Mouse (Mus musculus): Measurements from ENCODE around the gene Odf3b. TPM values are rescaled to one million over a fixed set of nuclear protein-coding genes. Genes with fewer than 3 reads are reported as not detected.

Odf3b gene
- polyA plus RNA-seq, 1 experiment from 2014 or later = 1.3 TPM

DNA sequence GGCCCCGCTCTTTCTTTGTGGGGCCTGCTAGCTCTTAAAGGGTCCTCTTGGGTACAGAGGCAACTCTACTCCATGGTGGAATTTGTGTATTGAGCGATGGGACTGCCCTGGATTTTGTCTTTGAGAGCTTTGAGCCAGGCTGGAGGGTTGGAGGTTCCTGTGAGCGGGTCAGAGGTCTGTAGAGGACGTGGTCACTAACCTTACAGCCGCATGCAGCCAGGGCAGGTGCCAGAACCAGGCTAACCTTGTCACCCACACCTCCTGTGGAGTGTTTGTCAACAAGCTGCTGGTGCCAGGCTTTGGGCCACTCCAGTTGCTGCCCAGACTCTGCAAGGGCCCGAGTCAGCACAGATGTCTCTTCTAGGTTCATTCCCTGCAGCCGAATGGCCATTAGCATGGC is 3.0 kb downstream of the Odf3b start:
- Histone ChIP-seq H3K27me3 (ENCODE audit: insufficient read depth, low read length) (peaks cover 44% of the 10 kb centered on the region), H3K9ac (no peak overlapping the region), H3K4me1 (ENCODE audit: insufficient read depth) (peaks cover 6% of the 10 kb centered on the region), H3K4me3 (ENCODE audit: low read depth, low read length) (no peak overlapping the region), H3K9me3 (ENCODE audit: low read depth, low read length) (no peaks in the 10 kb centered on the region), H3K36me3 (ENCODE audit: insufficient read depth) (peaks cover 19% of the 10 kb centered on the region), H3K27ac (ENCODE audit: low read depth) (no peak overlapping the region), H3K4me2 (no peak overlapping the region)
- no peak for TF ChIP-seq CTCF (IDR thresholded peaks at IDR 0.05; ENCODE audit: low read depth)
- ATAC-seq (ENCODE audit: insufficient read depth) (no peak), DNase-seq (no peak)
- 73% methylated on average over 7 of the region's 7 CpGs for WGBS

DNA sequence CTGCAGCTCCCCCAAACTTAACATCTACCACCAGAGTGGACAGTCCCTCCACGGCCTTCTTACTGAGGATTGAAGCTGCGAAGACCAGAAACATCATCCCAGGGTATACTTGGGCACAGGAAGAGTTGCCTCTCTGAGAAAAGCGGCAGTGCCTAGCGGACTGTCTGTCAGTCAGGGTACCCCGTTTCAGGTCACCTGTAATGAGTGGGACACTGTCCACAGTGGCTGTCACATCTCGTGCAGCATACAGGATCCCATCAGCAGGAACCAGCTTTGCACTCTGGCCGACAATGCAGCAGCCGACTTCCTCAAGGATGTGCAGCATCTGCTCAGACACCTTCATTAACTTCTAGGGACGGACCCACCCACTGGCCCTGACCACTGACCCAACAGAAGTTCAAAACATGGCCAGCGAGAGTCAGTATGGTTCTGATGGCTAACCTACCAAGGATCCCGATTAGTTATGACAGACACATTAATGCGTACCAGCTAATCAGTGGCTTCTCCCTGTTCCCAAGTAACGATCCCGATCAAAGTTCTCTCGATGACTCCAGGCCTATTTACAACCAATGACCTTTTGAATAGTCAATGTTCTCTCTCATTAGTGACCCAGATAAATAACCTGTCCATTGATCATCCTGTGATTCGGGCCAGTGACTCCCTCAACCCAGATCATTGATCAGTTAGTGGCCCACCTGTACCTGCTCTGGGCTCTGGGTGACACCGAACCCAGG is 4.1 kb downstream of the Odf3b start:
- no peak overlapping the region for H3K27ac ChIP-seq (ENCODE audit: low read depth)
- H3K9ac ChIP-seq = no peak overlapping the region
- peaks cover 6% of the 10 kb centered on the region for H3K4me1 ChIP-seq (ENCODE audit: insufficient read depth)
- H3K36me3 ChIP-seq (ENCODE audit: insufficient read depth) = peaks cover 30% of the 10 kb centered on the region
- no peak overlapping the region for H3K4me3 ChIP-seq (ENCODE audit: low read depth, low read length)
- TF ChIP-seq CTCF (IDR thresholded peaks at IDR 0.05; ENCODE audit: low read depth) = no peak
- H3K9me3 ChIP-seq (ENCODE audit: low read depth, low read length) = no peaks in the 10 kb centered on the region
- DNase-seq (no peak), ATAC-seq (ENCODE audit: insufficient read depth) (no peak)
- no peak overlapping the region; the same call in 1 of the 2 replicates for H3K4me2 ChIP-seq
- 92% methylated on average over 17 of the region's 17 CpGs for WGBS
- peaks cover 39% of the 10 kb centered on the region for H3K27me3 ChIP-seq (ENCODE audit: insufficient read depth, low read length)

DNA sequence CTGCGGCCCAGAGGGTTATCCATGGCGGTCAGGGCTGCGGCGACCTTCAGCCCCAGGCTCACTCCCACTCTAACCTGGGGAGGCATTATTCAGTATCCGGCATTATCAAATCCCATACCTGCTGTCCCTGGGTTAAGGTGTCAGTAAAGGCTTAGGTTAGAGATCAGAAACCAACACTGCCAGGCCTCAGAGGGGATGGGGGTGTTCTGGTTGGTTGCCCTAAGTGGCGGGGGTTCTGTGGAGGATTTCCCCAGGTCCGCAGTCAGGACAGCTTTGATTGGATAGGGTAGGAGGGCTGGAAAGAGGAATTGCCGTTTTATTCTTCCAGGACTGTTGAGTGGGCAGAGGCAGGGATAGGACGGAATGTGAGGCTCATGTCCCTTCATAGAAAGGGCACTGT is 4.7 kb downstream of the Odf3b start:
- H3K36me3 ChIP-seq (ENCODE audit: insufficient read depth) = peaks cover 36% of the 10 kb centered on the region
- DNase-seq = no peak
- peaks cover 6% of the 10 kb centered on the region for H3K4me1 ChIP-seq (ENCODE audit: insufficient read depth)
- H3K9ac ChIP-seq = peak overlapping the region; percentile 74
- no peak for TF ChIP-seq CTCF (IDR thresholded peaks at IDR 0.05; ENCODE audit: low read depth)
- peak overlapping the region; percentile 66 for H3K4me3 ChIP-seq (ENCODE audit: low read depth, low read length)
- H3K27ac ChIP-seq (ENCODE audit: low read depth) = 0 out of 2 replicates have a peak overlapping the region, but pooled peaks have one; percentile 92
- no peaks in the 10 kb centered on the region for H3K9me3 ChIP-seq (ENCODE audit: low read depth, low read length)
- peak overlapping the region; percentile 89 for H3K4me2 ChIP-seq
- WGBS = 45% methylated on average over 9 of the region's 9 CpGs
- H3K27me3 ChIP-seq (ENCODE audit: insufficient read depth, low read length) = peaks cover 32% of the 10 kb centered on the region
- no peak for ATAC-seq (ENCODE audit: insufficient read depth)

DNA sequence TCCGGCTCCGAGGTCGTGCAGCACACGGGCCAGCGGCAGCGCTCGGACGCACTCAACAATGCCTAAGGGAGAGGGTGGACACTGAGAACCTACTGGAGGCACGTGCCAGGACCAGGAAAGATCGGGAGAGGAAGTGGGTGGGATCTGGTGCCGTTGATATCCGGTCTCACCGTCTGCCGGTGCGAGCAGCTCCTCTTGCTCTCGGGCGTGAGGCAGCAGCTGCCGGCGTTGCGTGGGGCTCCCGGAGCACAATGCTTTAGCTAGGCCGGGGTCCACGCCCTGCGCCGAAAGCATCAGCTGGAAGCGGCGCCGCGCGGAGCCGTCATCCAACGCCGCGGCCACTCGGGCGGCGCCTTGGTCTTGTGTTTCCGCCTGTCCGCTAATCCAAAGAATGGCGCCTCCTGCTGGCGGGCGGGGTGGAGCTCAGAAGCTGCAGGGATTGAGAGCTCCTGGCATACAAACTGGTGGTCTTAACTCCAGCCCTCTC is 5.3 kb downstream of the Odf3b start, which contains the start of gene Sco2:
Gene Sco2 (minus strand): TSS at position 85 of the 487 bp plus-strand sequence.
- peak; percentile 86 for TF ChIP-seq CTCF (IDR thresholded peaks at IDR 0.05; ENCODE audit: low read depth)
- Histone ChIP-seq H3K4me3 (ENCODE audit: low read depth, low read length) (peak within 1 kb of the TSS; percentile 66), H3K9me3 (ENCODE audit: low read depth, low read length) (no peaks in the 10 kb centered on the region), H3K27me3 (ENCODE audit: insufficient read depth, low read length) (peaks cover 27% of the 10 kb centered on the region), H3K4me2 (peak within 1 kb of the TSS; percentile 89), H3K27ac (ENCODE audit: low read depth) (peak within 1 kb of the TSS; percentile 92), H3K9ac (peak within 1 kb of the TSS; percentile 74), H3K4me1 (ENCODE audit: insufficient read depth) (peaks cover 2% of the 10 kb centered on the region; the same call in 1 of the 2 replicates), H3K36me3 (ENCODE audit: insufficient read depth) (peaks cover 41% of the 10 kb centered on the region)
- WGBS = under 1% methylated on average over 42 of the region's 42 CpGs
- ATAC-seq (ENCODE audit: insufficient read depth) = peak; percentile 80
- DNase-seq = peak; percentile 95

DNA sequence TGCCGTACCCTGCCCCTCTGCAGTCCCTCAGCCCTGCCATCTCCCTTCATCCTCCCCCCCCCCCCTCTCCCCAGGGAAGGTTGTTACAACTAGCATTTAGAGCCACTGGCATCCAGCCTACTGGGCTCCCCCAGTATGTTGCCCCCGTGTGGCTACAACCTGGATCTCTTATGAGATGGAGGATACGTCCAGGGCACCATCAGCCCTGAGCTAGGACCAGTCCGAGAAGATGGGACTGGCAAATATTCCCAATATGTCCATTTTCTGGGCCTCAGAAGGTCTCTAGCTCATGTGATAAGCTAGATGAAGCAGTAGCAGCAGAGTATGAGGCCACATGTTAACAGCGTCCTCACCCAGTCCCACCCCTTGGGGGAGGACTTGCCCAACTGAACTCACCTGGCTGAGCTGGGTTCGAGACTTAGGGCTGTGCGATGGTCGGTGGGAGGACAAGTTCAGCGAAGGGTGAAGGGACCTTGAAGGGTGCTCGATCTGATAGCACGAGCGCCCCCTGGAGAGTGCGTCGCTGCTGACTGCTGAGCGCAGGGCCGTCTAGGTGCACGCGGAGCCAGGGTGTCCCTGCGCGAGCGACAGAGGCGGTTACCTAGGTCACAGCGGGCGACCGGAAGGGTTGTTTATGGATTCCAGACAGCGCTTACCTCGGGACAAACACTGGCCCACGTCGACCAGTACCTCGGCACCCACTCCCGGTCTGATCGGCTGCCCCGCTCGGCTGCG is 5.9 kb downstream of the Odf3b start:
- Histone ChIP-seq H3K9me3 (ENCODE audit: low read depth, low read length) (no peaks in the 10 kb centered on the region), H3K4me3 (ENCODE audit: low read depth, low read length) (peak overlapping the region; percentile 66), H3K4me2 (peak overlapping the region; percentile 89), H3K27me3 (ENCODE audit: insufficient read depth, low read length) (peaks cover 21% of the 10 kb centered on the region), H3K4me1 (ENCODE audit: insufficient read depth) (no peaks in the 10 kb centered on the region), H3K9ac (peak overlapping the region; percentile 74), H3K27ac (ENCODE audit: low read depth) (peak overlapping the region; percentile 92), H3K36me3 (ENCODE audit: insufficient read depth) (peaks cover 48% of the 10 kb centered on the region)
- peak; percentile 78 for TF ChIP-seq CTCF (IDR thresholded peaks at IDR 0.05; ENCODE audit: low read depth)
- WGBS = under 1% methylated on average over 35 of the region's 35 CpGs
- ATAC-seq (ENCODE audit: insufficient read depth) = peak; percentile 84
- DNase-seq = peak; percentile 93

DNA sequence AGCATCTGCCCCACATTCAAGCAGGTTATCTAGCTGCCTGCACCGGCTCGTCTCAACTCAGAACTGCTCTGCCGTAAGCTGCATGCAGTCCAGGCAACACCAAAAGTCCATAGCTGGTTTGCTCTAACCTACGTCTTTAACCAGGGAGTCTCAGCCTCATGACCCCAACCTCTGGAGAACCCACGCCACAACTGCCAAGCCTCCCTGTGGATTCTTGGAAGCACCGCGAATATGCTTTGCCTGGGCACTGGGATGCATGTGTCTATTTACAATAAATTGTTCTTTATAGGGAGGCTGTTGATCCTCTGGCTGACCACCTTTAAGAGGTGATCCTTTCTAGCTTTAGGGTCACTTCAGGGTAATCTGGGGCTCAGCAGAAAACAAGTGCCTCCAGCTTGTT is 6.5 kb downstream of the Odf3b start:
- H3K36me3 ChIP-seq (ENCODE audit: insufficient read depth) = peaks cover 54% of the 10 kb centered on the region
- H3K4me3 ChIP-seq (ENCODE audit: low read depth, low read length) = peak overlapping the region; percentile 66; the same call in 1 of the 2 replicates
- H3K27ac ChIP-seq (ENCODE audit: low read depth) = no peak overlapping the region
- no peaks in the 10 kb centered on the region for H3K4me1 ChIP-seq (ENCODE audit: insufficient read depth)
- no peaks in the 10 kb centered on the region for H3K9me3 ChIP-seq (ENCODE audit: low read depth, low read length)
- no peak for ATAC-seq (ENCODE audit: insufficient read depth)
- H3K4me2 ChIP-seq = peak overlapping the region; percentile 89
- H3K27me3 ChIP-seq (ENCODE audit: insufficient read depth, low read length) = peaks cover 14% of the 10 kb centered on the region
- WGBS = 77% methylated on average over 7 of the region's 7 CpGs
- DNase-seq = no peak
- H3K9ac ChIP-seq = peak overlapping the region; percentile 74; the same call in 1 of the 2 replicates
- TF ChIP-seq CTCF (IDR thresholded peaks at IDR 0.05; ENCODE audit: low read depth) = no peak

DNA sequence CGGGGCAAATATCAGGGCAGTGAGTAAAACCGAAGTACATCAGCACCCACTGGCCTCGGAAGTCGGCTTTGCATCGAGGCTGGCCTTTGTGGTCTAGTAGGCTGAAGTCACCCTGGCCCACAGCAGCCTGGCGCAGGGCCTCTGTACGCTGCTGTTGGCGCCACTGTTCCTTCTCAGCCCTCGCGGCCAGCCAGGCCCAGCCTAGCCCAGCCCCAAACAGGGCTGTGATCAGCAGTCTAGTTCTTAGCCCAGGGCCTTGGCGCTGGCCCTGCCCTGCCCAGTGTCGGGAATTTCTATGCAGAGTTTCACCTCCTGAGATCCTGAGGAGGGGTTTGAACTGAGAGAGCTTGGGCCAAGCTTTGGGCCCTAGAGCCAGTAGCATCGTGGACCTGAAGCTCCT is 7.0 kb downstream of the Odf3b start:
- DNase-seq (no peak), ATAC-seq (ENCODE audit: insufficient read depth) (no peak)
- peaks cover 59% of the 10 kb centered on the region for H3K36me3 ChIP-seq (ENCODE audit: insufficient read depth)
- TF ChIP-seq CTCF (IDR thresholded peaks at IDR 0.05; ENCODE audit: low read depth) = no peak
- H3K4me2 ChIP-seq = peak overlapping the region; percentile 89; the same call in 1 of the 2 replicates
- peaks cover 10% of the 10 kb centered on the region for H3K27me3 ChIP-seq (ENCODE audit: insufficient read depth, low read length)
- no peak overlapping the region for H3K9ac ChIP-seq
- no peaks in the 10 kb centered on the region for H3K4me1 ChIP-seq (ENCODE audit: insufficient read depth)
- 84% methylated on average over 13 of the region's 13 CpGs for WGBS
- H3K4me3 ChIP-seq (ENCODE audit: low read depth, low read length) = no peak overlapping the region
- H3K27ac ChIP-seq (ENCODE audit: low read depth) = no peak overlapping the region
- no peaks in the 10 kb centered on the region for H3K9me3 ChIP-seq (ENCODE audit: low read depth, low read length)
